Mouse (Mus musculus) small intestine, adult 2 months (tissue): ENCODE data around the gene Spem2. TPM values are rescaled to one million over a fixed set of nuclear protein-coding genes. Genes with fewer than 3 reads are reported as not detected.

Experiments used
- H3K27ac ChIP-seq: fragments of 200-500 bp; 2 replicates; pipeline ENCODE4 v1.5.1; 2012; ENCODE audit warnings: low read depth, low read length, control low read depth, inconsistent platforms; ENCODE audit not compliant: insufficient read depth
- H3K27me3 ChIP-seq: fragments of 200-500 bp; 2 replicates; pipeline ENCODE4 v1.6.1; 2012; ENCODE audit warnings: mild to moderate bottlenecking, moderate library complexity, low read length, inconsistent platforms; ENCODE audit not compliant: control insufficient read depth, insufficient read depth
- H3K36me3 ChIP-seq: fragments of 200-500 bp; 2 replicates; pipeline ENCODE4 v1.6.1; 2012; ENCODE audit warnings: mild to moderate bottlenecking, low read length, control low read depth, inconsistent platforms; ENCODE audit not compliant: control insufficient read depth, insufficient read depth
- H3K4me1 ChIP-seq: fragments of 200-500 bp; 2 replicates; pipeline ENCODE4 v1.6.1; 2012; ENCODE audit warnings: low read length, inconsistent platforms, mixed read lengths; ENCODE audit not compliant: control insufficient read depth, insufficient read depth, insufficient read length
- H3K4me3 ChIP-seq: fragments of 200-500 bp; 2 replicates; pipeline ENCODE4 v1.5.1; 2012; ENCODE audit warnings: low read depth, mild to moderate bottlenecking, control low read depth, inconsistent platforms, low read length, moderate library complexity
- CTCF ChIP-seq: fragments of 200-500 bp; IDR thresholded peaks from 2 replicates; pipeline ENCODE4 v1.5.1; 2012; ENCODE audit warnings: low read depth, mild to moderate bottlenecking, control low read depth, inconsistent platforms, low read length, moderate library complexity, mixed read lengths; ENCODE audit not compliant: insufficient replicate concordance, insufficient read length; ENCODE audit errors: extremely low read depth
- POLR2A ChIP-seq: fragments of 200-500 bp; IDR thresholded peaks from 2 replicates; pipeline ENCODE4 v1.6.1; 2012; ENCODE audit warnings: low read depth, mild to moderate bottlenecking, control low read depth, inconsistent platforms, low read length, moderate library complexity
- WGBS: fragments of 180-500 bp; shearing (Covaris S2); methylation state at CpG from one replicate; pipeline ENCODE4 v1.1.7; 2018; 5-methylcytosine and 5-hydroxymethylcytosine counted together
- polyA plus RNA-seq: library from polyadenylated mRNA; depleted of rRNA; stranded (reverse); fragments of >200 nt; gene quantifications from 2 replicates; pipeline ENCODE4 v1.2.3, GENCODE M21; 2012

Gene Spem2
- polyA plus RNA-seq, 1 experiment, result not detected

DNA sequence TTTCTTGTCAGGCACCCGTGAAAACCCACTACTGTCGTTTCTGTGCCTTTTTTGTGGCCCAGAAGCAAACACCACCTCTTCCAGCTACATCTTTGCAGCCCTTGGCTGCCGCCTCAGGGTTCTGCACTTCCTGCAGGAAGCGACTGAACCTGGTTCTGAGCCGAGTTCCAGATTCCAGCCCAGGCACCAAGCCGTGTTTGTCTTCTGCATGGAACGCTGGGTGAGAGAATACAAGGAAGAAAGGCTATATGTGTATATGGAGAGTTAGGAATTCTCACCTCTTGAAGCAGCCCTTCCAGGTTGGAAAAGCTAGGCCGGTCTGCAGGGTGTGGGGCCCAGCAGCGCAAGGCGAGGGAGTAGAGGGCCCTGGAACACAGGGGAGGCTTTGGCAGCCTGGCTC lies 36.4 kb upstream of the Spem2 start:
- H3K4me3 ChIP-seq, result no peak overlapping the region
- H3K27ac ChIP-seq, result no peak overlapping the region
- peaks cover 11% of the 10 kb centered on the region for H3K4me1 ChIP-seq
- H3K27me3 ChIP-seq, result no peaks in the 10 kb centered on the region
- 78% methylated on average over 10 of the region's 10 CpGs for WGBS
- no peak for TF ChIP-seq CTCF
- peaks cover 47% of the 10 kb centered on the region for H3K36me3 ChIP-seq

DNA sequence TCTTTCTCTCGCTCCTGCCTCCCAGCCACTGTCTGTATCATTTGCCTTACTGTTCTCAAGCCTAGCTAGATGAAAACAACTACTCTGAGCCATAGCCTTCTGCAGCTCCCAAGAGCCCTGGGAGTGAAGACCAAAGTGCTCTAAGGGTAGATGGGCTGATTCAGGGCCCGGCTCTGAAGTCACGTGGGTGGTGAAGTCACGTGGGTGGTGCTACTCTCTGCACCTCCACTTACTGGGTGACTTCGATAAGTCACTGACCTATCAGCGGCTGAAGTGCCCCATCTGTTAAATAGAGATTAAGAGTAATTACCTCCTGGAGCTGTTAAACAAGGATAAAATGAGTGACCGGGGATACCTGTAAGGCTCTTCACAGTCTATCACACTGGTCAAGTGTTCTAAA lies 35.7 kb upstream of the Spem2 start:
- peaks cover 8% of the 10 kb centered on the region for H3K4me1 ChIP-seq

DNA sequence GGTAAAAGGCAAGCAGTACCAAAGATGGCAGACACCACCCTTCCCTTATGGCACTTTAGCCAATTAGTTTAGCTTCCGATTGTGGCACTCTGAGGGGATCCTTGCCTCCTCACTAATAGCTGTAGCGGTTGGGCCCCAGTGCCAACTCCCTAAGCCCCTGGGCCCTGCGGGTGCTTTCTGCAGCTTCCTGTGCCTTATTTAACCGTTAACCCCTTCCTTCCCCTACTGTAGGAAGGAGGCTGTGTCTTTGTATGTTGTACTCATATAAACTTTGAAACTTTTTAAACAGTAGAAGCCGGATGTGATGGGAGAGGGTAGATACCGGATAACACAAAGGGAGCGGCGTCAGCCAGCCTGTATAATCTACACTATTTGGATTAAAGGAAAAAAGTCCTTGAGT lies 32.5 kb upstream of the Spem2 start:
- Histone ChIP-seq H3K36me3 (peaks cover 46% of the 10 kb centered on the region), H3K4me1 (peaks cover 14% of the 10 kb centered on the region), H3K27me3 (no peaks in the 10 kb centered on the region), H3K4me3 (no peak overlapping the region), H3K27ac (no peak overlapping the region)
- TF ChIP-seq POLR2A (no peak), CTCF (no peak)
- 74% methylated on average over 8 of the region's 8 CpGs for WGBS

More for the DNA sequence above, 35.7 kb upstream of the Spem2 start:
- Histone ChIP-seq H3K36me3 (peaks cover 48% of the 10 kb centered on the region), H3K27me3 (no peaks in the 10 kb centered on the region), H3K27ac (no peak overlapping the region), H3K4me3 (no peak overlapping the region)
- 38% methylated on average over 7 of the region's 7 CpGs for WGBS
- TF ChIP-seq CTCF (no peak), POLR2A (no peak)

DNA sequence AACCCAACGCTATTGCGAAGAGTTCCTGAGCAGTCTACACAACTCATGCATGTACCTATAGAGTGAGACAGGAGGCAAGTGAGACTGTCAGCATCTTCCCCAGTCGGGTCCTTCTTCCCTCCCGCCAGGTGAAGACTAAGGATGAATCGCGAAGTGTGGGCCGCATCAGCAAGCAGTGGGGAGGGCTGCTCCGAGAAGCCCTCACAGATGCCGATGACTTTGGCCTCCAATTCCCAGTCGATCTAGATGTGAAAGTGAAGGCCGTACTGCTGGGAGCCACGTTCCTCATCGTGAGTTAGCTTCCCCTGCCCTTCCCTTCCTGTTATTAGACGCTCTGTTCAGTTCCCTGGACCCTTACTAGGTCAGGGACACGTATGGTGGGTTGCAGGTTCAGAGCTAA lies 31.6 kb upstream of the Spem2 start:
- H3K36me3 ChIP-seq, result peaks cover 38% of the 10 kb centered on the region
- no peak overlapping the region for H3K4me3 ChIP-seq
- no peaks in the 10 kb centered on the region for H3K27me3 ChIP-seq
- 87% methylated on average over 15 of the region's 15 CpGs for WGBS
- TF ChIP-seq POLR2A, result no peak
- no peak for TF ChIP-seq CTCF
- peaks cover 16% of the 10 kb centered on the region for H3K4me1 ChIP-seq
- H3K27ac ChIP-seq, result no peak overlapping the region

DNA sequence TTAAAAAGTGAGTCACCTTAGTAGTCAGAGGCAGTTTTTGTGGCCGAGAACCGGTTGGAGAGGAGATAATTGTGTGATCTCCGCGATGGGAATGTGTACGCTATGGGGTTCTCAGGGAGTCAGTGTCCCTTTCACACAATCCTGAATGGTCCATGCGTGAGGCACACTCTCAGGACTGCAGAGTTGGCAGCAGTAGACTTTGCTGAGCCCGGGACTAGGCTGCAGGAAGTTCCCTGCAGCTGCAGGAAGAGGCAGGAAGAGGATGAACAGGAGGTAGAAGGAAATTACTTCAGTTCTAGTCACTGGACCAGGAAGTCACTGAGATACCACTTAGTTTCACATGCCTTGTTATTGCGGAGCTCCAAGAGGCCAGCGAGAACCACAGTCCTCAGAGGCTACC lies 30.9 kb upstream of the Spem2 start:
- no peaks in the 10 kb centered on the region for H3K27me3 ChIP-seq
- no peak for TF ChIP-seq CTCF
- no peak for TF ChIP-seq POLR2A
- H3K4me3 ChIP-seq, result no peak overlapping the region
- no peak overlapping the region for H3K27ac ChIP-seq
- peaks cover 16% of the 10 kb centered on the region for H3K4me1 ChIP-seq
- H3K36me3 ChIP-seq, result peaks cover 34% of the 10 kb centered on the region
- 77% methylated on average over 9 of the region's 9 CpGs for WGBS

DNA sequence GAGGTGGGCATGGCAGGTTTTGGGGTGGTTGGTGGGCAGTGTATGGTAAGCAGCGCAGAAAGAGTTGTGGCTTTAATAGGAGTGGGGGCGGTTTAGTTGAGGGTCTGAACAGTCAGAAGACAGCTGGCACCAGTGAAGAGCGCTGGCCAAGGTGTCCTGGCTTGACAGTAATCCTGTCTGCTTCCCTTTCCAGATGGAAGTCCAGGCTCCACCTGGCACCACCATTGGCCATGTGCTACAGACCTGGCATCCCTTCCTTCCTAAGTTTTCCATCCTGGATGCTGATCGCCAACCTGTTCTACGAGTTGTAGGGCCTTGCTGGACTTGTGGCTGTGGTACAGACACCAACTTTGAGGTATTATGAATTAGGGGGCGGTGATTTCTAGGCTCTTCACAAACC lies 29.8 kb upstream of the Spem2 start:
- peaks cover 15% of the 10 kb centered on the region for H3K4me1 ChIP-seq
- H3K4me3 ChIP-seq, result no peak overlapping the region
- TF ChIP-seq POLR2A (no peak), CTCF (no peak)
- no peak overlapping the region for H3K27ac ChIP-seq
- H3K36me3 ChIP-seq, result peaks cover 30% of the 10 kb centered on the region
- 93% methylated on average over 6 of the region's 6 CpGs for WGBS
- H3K27me3 ChIP-seq, result no peaks in the 10 kb centered on the region

DNA sequence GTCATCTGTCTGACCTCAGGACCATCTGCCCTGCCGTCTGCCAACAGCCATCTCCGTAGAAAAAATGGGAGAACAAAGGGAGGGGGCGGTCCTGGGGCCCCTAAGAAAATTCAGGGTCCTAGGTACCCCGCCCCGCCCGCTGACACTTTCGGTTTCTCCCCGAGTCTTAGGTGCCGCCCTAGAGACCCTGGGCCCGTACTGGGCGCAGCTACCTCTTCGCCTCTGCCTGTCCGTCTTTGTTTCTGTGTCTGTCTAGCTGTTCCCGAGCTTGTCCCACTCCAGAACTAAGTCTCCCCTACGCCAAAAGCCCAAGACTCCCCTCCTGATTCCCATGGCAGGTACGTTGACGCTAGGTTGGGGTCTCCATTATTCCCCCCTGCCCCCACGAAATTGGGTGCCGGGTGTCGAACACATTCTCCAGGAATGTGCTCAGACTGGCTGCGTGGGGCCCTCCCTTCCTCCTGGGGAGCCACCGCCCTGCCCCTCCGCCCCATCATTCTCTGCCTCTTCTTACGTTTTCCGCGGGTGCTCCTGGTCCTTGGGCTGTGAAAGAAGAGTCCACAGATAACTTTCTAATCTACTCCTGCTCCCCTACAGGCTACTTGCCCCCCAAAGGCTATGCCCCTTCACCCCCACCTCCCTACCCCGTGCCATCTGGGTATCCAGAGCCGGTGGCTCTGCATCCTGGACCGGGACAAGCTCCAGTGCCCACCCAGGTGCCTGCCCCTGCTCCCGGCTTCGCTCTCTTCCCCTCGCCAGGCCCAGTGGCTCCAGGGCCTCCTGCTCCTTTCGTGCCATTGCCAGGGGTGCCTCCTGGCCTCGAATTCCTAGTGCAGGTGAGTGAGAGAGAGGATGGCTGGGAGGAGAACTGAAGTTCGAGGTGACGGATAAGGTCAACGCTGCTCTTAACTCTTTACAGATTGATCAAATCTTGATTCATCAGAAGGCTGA lies 28.7 kb upstream of the Spem2 start:
- H3K4me1 ChIP-seq, result peaks cover 15% of the 10 kb centered on the region
- TF ChIP-seq POLR2A, result no peak; the same call in 1 of the 2 replicates
- no peak for TF ChIP-seq CTCF
- WGBS, result 8% methylated on average over 37 of the region's 37 CpGs
- peak overlapping the region; percentile 64 for H3K4me3 ChIP-seq
- peaks cover 23% of the 10 kb centered on the region for H3K36me3 ChIP-seq
- H3K27me3 ChIP-seq, result no peaks in the 10 kb centered on the region
- H3K27ac ChIP-seq, result no peak overlapping the region

DNA sequence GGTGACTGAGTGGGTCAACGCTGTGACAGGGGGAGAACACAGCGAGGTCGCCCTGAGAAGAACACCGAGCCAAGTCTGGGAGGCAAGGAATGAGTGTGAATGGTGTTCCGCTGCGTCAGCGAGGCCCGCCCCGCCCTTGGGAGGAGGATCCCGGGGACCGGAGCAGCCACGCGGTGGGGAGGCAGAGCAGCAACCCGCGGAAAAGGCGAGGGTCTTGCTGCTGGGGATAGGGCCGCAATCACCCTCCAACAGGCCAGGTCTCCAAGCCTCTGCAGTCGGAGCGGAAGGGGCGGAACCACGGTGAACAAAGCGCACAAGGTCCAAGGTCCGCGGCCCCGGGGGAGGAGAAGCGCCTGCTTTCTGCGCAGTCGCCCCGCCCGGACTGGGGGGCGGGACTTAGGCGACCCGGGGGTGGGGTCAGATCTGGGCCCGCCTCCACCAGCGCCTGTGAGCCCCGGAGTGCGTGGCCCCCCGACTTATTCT lies 28.0 kb upstream of the Spem2 start, which contains the start of gene Plscr3:
TSS of gene Plscr3 (plus strand) at position 179 of the 483 bp plus-strand sequence.
- TF ChIP-seq CTCF, result no peak
- TF ChIP-seq POLR2A, result peak; percentile 92
- Histone ChIP-seq H3K4me1 (peaks cover 15% of the 10 kb centered on the region), H3K27me3 (no peaks in the 10 kb centered on the region), H3K36me3 (peaks cover 16% of the 10 kb centered on the region), H3K4me3 (peak within 1 kb of the TSS; percentile 64), H3K27ac (peak within 1 kb of the TSS; percentile 85)
- WGBS, result under 1% methylated on average over 38 of the region's 38 CpGs
